Mouse (Mus musculus): Measurements from ENCODE around the gene Siah1a.

Siah1a gene

GRCm38 (mm10) chr8:86744313-86745220, 1.2 kb downstream of the Siah1a start:
- no peak for DNase-seq (ENCODE audit: extremely low read depth, low read depth, low spot score)

DNA sequence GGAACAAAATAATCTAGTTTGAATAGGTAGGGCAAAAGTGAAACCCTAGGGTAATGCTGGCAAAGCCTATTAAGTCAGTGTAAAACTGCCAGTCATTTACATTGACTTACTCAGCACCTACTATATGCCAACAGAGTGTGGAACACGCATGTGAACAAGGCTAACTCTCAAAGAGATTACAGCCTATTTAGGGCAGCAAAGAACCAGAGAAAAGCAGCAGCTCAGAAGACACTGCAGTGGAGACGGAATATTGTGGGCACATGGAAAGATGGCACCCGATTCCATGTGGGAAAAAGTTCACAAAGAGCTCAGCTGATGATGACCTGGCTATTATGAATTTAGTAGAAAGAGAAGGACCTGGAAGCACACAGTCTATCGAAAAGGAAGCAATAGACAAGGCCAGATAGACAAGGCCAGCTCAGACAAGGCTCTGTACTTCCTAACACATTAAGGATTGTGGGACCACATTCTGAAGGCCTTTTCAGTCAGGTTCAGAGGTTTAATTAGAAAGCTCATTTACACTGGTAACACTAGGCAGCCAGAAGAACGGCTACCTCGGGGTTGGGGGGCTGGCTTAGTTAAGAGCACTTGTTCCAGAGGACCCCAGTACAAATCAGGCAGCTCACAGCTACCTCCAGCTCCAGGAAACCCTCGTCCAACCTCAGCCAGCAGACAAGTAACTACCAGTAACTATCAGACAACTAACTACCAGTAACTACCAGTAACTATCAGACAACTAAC, 3.0 kb downstream of the Siah1a start:
- DNase-seq (ENCODE audit: extremely low read depth, low read depth, low spot score): no peak

DNA sequence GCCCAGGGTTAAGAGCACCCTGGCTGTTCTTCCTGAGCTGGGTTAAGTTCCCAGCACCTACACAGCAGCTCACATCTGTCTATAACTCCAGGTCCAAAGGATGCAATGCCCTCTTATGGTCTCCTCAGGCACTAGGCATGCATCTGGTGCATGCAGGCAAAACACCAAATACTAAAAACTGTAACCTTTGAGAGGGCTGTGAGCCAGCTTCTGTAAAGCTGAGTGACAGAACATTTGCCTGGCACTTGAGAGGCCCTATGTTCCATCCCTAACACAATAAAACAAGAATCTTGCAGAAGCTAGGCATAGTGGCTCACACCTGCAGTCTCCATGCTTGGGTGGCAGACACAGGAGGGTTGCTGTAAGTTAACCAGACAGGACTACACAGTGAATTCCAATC, 4.1 kb downstream of the Siah1a start:
- DNase-seq (ENCODE audit: extremely low read depth, low read depth, low spot score): no peak

GRCm38 (mm10) chr8:86740899-86741298, 4.8 kb downstream of the Siah1a start:
- DNase-seq (ENCODE audit: extremely low read depth, low read depth, low spot score): no peak

- DNase-seq (ENCODE audit: extremely low read depth, low read depth, low spot score): no peak
Observed at GRCm38 (mm10) chr8:86735446-86736111, 10.2 kb downstream of the Siah1a start.

- DNase-seq (ENCODE audit: extremely low read depth, low read depth, low spot score): no peak
Observed at GRCm38 (mm10) chr8:86734954-86735353, 10.8 kb downstream of the Siah1a start.

GRCm38 (mm10) chr8:86734171-86734570, 11.6 kb downstream of the Siah1a start:
- DNase-seq (ENCODE audit: extremely low read depth, low read depth, low spot score): no peak

DNA sequence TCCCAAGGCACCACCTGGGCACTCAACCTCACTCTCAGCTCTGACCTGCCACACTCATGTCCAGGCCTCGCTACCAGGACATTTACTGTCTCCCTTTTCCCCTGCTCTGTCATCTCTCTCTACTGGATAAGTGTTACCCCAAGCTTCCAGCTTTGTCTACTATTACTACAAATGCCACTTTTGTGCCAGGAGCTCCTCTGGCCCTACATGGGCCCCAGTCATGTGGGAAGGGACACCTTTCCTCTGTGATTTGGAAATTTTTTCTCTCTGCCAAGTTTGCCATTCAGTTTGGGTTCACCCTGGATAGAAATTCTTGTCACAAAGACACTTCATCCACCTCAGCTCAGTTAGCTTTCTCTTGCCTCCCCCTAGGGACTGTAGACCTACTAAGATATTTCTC, 14.9 kb downstream of the Siah1a start:
- no peak for DNase-seq (ENCODE audit: extremely low read depth, low read depth, low spot score)

GRCm38 (mm10) chr8:86730303-86730702, 15.4 kb downstream of the Siah1a start:
- DNase-seq (ENCODE audit: extremely low read depth, low read depth, low spot score): no peak

DNA sequence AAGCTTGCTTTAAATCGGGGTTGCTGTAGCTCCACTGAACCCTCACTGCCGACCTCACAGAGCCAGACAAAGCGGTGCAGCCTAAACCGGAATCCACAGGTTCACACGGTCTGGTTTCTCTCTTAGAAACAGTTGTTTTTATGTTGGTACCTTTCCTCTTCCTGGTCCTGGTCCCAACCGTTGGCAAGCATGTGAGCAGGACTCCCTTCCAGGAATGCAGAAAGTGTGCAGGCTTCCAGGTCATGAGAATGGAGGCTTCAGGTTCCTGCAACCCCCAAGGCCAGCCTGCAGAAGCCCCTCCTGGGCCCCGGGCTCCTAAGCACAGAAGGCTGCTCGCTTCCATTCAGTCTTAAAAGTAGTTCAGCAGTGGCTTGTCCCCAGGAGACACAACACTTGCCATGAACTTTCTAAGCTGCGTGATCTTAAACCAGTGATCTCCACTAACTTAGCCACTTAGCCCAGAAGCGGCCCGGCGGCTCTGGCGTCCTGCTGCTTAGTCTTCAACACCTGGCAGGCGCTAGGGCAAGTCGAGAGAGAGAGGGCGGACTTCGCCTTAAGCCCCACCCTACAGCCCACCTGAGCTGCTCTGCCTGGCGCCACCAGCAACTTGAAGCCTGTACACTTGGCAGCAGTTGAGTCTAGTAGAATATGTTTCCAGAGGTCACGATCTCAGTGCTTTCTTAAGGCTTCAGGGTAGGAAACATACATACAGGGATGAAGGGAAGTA, 17.3 kb downstream of the Siah1a start:
- DNase-seq (ENCODE audit: extremely low read depth, low read depth, low spot score): no peak

- no peak for DNase-seq (ENCODE audit: extremely low read depth, low read depth, low spot score)
Observed at GRCm38 (mm10) chr8:86726959-86727358, 18.8 kb downstream of the Siah1a start.

DNA sequence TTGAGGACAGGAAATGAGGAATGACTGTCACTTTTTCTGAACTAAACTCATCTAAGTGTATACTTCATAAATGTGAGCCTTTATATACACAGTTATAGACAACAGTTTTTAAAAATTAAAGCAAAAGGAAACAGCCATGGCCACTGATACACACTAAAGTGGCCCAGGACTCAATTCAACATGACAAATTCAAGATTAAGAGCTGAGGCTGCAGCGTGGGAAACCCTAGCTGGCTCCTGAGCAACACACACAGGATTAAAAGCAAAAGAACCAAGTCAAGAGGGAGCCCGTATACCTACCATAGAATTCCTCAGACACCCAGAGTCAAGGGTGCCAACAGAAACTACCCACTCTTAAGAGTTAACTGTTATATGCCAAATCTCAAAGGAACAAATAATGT, 24.2 kb downstream of the Siah1a start:
- DNase-seq (ENCODE audit: extremely low read depth, low read depth, low spot score): no peak

DNA sequence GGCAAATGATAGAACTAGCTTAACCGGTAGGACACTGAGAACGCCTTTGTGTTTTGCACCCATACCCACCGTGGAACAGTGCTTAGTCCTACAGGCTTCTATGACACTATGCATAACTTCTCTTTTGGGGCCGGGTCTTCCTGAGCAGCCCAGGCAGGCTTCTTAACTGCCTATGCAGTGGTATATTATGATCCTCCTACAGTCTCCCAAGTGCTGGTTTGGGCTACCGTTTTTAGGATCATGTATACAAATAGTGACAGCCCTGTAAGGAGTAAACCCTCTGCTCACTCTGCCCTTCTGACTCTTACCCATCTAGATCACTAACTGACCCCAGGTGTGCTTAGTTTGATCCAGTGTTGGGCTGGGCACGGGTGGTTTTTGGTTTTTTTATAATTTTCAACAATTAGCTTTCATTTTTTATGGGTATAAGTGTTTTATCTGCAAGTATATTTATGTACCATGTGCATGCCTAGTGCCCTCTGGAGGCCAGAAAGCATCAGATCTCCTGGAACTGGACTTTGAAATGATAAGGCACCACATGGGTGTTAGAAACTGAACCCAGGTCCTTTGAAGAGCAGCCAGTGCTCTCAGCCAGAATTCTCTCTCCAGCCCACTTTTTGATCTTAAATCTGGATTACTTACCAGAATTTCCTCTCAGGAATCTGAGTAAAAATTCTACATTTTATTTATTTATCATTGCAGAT, 24.8 kb downstream of the Siah1a start:
- no peak for DNase-seq (ENCODE audit: extremely low read depth, low read depth, low spot score)

DNA sequence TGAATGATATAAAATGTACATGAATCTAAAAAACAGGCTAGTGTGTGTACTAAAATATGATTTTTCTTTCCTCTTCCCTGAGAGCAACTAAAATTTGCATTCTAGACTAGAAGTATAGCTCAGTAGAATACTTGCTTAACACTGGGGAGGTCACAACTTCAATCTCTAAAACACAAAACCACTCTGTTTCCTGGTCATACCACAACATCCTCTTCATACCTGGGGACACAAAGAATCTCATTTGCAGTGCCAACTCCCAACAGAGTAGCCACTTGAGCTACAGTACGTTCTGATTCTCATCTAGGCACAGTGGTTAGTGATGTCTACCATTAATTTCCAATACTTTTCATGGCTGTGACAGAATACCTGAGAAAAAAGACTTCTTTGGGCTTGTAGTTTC, 26.4 kb downstream of the Siah1a start:
- DNase-seq (ENCODE audit: extremely low read depth, low read depth, low spot score): no peak

GRCm38 (mm10) chr8:86718332-86718994, 27.3 kb downstream of the Siah1a start:
- no peak for DNase-seq (ENCODE audit: extremely low read depth, low read depth, low spot score)

DNA sequence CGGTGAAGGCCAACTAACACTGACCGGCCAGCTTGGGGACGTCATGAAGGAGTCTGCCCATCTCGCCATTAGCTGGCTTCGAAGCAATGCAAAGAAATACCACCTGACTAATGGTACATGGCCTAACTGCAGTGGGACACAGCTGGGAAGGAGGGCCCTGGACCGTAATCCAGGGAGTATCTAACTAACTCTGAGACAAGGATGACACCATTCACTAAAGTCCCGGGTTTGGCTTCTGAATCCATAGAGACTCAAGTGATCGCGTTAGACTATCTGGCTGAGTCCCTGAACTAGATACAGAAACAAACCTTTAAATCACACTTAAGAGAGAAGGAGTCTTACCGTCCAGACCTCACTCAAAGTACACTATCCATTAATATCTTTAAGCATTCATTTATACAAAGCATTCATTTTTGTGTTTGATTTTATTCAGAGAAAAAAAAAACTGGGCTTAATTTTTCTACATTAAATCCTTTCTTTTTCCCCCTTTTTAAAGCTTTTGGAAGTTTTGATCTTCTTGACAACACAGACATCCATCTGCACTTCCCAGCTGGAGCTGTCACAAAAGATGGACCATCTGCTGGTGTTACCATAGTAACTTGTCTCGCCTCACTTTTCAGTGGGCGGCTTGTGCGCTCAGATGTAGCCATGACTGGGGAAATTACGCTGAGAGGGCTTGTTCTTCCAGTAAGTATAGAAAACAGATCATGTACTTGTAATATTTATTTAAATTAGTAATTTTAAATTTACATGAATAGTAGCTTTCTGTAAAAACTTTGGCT, 32.1 kb downstream of the Siah1a start:
- no peak for DNase-seq (ENCODE audit: extremely low read depth, low read depth, low spot score)

DNA sequence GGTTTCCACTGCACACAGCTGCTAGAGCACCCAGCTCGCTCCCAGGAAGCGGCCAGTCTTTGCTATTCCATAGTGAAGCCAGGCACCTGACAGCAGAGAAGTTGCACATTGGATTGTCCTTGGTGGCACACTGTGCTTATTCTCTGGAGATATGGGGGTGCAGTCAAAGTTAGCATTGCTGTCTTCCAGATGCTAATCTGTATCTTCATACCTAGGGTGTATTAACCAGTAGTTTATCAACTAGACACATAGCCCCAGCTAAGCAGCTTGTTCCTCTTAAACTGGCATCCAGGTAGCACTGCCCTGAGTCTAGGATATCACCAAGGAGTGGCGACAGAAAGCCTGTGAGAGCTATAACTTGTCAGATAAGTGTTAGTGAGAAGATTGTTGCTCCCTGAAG, 33.1 kb downstream of the Siah1a start:
- DNase-seq (ENCODE audit: extremely low read depth, low read depth, low spot score): no peak

GRCm38 (mm10) chr8:86707873-86708272, 37.9 kb downstream of the Siah1a start:
- DNase-seq (ENCODE audit: extremely low read depth, low read depth, low spot score): no peak

- DNase-seq (ENCODE audit: extremely low read depth, low read depth, low spot score): no peak
Observed at GRCm38 (mm10) chr8:86706756-86707155, 39.0 kb downstream of the Siah1a start.
